Mouse (Mus musculus) hindbrain, embryonic 13.5 days (tissue): ENCODE measurements around the gene Pwp1. TPM values are rescaled to one million over a fixed set of nuclear protein-coding genes. Genes with fewer than 3 reads are reported as not detected.

Experiments
- ATAC-seq: fragments of 200-750 bp; cut with Nextera tagmentation; 2 replicates; pipeline ENCODE4 v1.8.0; 2017; ENCODE audit warnings: moderate TSS enrichment; ENCODE audit not compliant: low FRiP score
- H3K27ac ChIP-seq: fragments of 300-500 bp; sonication (generic); 2 replicates; pipeline ENCODE4 v1.5.1; 2015; ENCODE audit warnings: inconsistent platforms, mild to moderate bottlenecking, moderate library complexity
- H3K27me3 ChIP-seq: fragments of 300-500 bp; sonication (generic); 2 replicates; pipeline ENCODE4 v1.6.1; 2015; ENCODE audit warnings: mild to moderate bottlenecking, inconsistent platforms
- H3K36me3 ChIP-seq: fragments of 300-500 bp; sonication (generic); 2 replicates; pipeline ENCODE4 v1.6.1; 2015; ENCODE audit warnings: mild to moderate bottlenecking, inconsistent platforms
- H3K4me1 ChIP-seq: fragments of 300-500 bp; sonication (generic); replicated peaks from 2 replicates; pipeline ENCODE4 v1.6.1; 2015; ENCODE audit warnings: inconsistent platforms
- H3K4me2 ChIP-seq: fragments of 300-500 bp; sonication (generic); 2 replicates; pipeline ENCODE4 v1.6.1; 2015; ENCODE audit warnings: inconsistent platforms, mild to moderate bottlenecking, moderate library complexity
- H3K4me3 ChIP-seq: fragments of 300-500 bp; sonication (generic); 2 replicates; pipeline ENCODE4 v1.5.1; 2015; ENCODE audit warnings: mild to moderate bottlenecking, inconsistent platforms
- H3K9ac ChIP-seq: fragments of 300-500 bp; sonication (generic); 2 replicates; pipeline ENCODE4 v1.6.1; 2015; ENCODE audit warnings: mild to moderate bottlenecking, inconsistent platforms
- H3K9me3 ChIP-seq: fragments of 300-500 bp; sonication (generic); 2 replicates; pipeline ENCODE4 v1.6.1; 2016; ENCODE audit warnings: inconsistent platforms
- WGBS: fragments of 180-500 bp; shearing (Covaris S2); methylation state at CpG from one replicate; pipeline ENCODE4 v1.1.7; 2015; 5-methylcytosine and 5-hydroxymethylcytosine counted together
- polyA plus RNA-seq: library from polyadenylated mRNA; unstranded; fragments of >200 nt; fragmentation: Nextera tagmentation; extraction: Ambion mirVana; gene quantifications from 2 replicates; pipeline ENCODE4 v1.2.1, GENCODE M21; 2015

Pwp1 gene
- polyA plus RNA-seq, 1 experiment from 2014 or later = 66.8 TPM

DNA sequence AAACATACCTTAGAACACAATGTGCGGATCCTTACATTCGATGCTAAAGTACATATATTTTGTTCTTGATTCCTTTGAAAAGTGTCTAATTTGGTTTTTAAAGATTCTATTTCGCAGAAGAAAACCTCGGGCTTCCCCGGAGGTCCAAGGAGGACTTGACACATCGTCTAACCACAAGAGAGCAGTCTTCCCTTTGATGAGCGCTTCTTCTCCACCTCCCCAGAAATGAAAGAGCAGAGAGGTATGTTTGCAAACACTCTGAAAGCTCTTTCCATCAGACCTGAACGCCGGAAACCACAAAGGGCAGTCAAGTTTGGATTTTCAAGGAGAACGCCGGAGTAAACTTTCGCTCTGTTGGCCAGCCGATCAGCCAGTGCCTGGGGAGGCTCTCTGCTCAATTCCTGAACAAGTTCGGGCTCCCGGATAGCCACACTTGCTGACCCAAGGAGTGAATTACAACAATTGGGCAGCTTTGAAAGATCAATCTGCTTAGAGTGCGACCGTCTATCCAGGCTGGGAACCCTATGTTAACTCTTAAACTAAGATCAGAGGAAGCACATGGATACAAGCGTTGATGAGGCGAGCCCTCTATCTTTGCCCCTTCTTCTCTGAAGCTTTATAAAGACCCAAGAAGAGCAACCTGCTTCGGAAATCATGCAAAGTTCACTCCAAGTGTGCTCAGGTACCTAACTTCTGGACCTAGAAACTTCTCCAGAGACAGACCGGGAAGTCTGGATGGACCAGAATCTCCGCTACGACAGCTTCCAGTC lies 98.6 kb downstream of the Pwp1 start, which contains the start of gene Ascl4:
TSS of gene Ascl4 (plus strand) at position 6 of the 770 bp plus-strand sequence.
- H3K27me3 ChIP-seq = peaks cover 15% of the 10 kb centered on the region; the same call in 1 of the 2 replicates
- WGBS = 2% methylated on average over 23 of the region's 23 CpGs
- H3K4me3 ChIP-seq = peak within 1 kb of the TSS; percentile 57
- 0 out of 2 replicates have a peak within 1 kb of the TSS, but pooled peaks have one; percentile 23 for H3K27ac ChIP-seq
- no peaks in the 10 kb centered on the region for H3K9me3 ChIP-seq
- 0 out of 2 replicates have a peak, but pooled peaks have one; percentile 23 for ATAC-seq
- peak within 1 kb of the TSS; percentile 73 for H3K9ac ChIP-seq
- peak within 1 kb of the TSS; percentile 87 for H3K4me2 ChIP-seq
- H3K4me1 ChIP-seq = peaks cover 19% of the 10 kb centered on the region
- no peaks in the 10 kb centered on the region for H3K36me3 ChIP-seq

- Histone ChIP-seq H3K36me3 (no peaks in the 10 kb centered on the region), H3K4me2 (peak overlapping the region; percentile 87), H3K9me3 (no peaks in the 10 kb centered on the region), H3K4me1 (peaks cover 19% of the 10 kb centered on the region), H3K4me3 (peak overlapping the region; percentile 57), H3K9ac (peak overlapping the region; percentile 73), H3K27ac (0 out of 2 replicates have a peak overlapping the region, but pooled peaks have one; percentile 23), H3K27me3 (peaks cover 11% of the 10 kb centered on the region; the same call in 1 of the 2 replicates)
- peak; percentile 94 for ATAC-seq
- WGBS = 1% methylated on average over 63 of the region's 63 CpGs
Measured at GRCm38 (mm10) chr10:85928499-85929207, 99.4 kb downstream of the Pwp1 start.

GRCm38 (mm10) chr10:85929208-85929591 lies 99.9 kb downstream of the Pwp1 start:
- Histone ChIP-seq H3K27ac (no peak overlapping the region), H3K27me3 (peaks cover 11% of the 10 kb centered on the region; the same call in 1 of the 2 replicates), H3K36me3 (no peaks in the 10 kb centered on the region), H3K4me1 (peaks cover 19% of the 10 kb centered on the region), H3K9ac (peak overlapping the region; percentile 73), H3K4me3 (peak overlapping the region; percentile 57), H3K9me3 (no peaks in the 10 kb centered on the region), H3K4me2 (peak overlapping the region; percentile 87)
- 52% methylated on average over 11 of the region's 11 CpGs for WGBS
- ATAC-seq = no peak

- Histone ChIP-seq H3K36me3 (no peaks in the 10 kb centered on the region), H3K4me2 (no peak overlapping the region), H3K9me3 (no peaks in the 10 kb centered on the region), H3K9ac (no peak overlapping the region), H3K27ac (no peak overlapping the region), H3K4me3 (no peak overlapping the region), H3K4me1 (peaks cover 19% of the 10 kb centered on the region), H3K27me3 (peaks cover 11% of the 10 kb centered on the region; the same call in 1 of the 2 replicates)
- 92% methylated on average over 11 of the region's 11 CpGs for WGBS
- no peak for ATAC-seq
Measured at GRCm38 (mm10) chr10:85929962-85930361, 100.7 kb downstream of the Pwp1 start.

DNA sequence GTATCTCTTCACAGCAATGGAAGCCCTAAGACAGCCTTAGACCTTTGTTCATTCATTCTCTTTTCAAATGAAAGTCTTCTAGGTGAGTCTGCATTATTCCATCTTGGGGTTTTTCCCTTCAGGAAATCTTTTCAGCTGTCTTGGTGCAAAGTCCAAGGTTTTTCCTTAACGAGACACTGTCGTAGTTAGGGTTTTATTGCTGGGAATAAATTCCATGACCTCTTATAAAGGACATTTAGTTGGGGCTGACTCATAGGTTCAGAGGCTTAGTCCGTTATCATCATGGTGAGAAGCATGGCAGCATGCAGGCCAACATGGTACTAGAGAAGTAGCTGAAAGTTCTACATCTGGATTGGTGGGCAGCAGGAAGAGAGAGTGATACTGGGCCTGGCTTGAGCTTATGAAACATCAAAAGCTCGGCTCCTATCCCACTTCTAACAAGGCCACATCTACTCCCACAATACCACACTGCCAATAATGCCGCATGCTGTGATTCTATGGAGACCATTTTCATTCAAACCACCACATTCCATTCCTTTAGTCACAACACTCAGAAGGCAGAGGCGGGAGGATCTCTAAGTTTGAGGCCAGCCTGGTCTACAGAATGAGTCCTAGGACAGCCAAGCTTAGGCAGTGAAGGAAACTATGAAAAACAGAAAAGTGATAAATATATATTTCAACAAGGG lies 107.1 kb downstream of the Pwp1 start:
- no peaks in the 10 kb centered on the region for H3K27me3 ChIP-seq
- no peak overlapping the region for H3K4me3 ChIP-seq
- ATAC-seq = no peak
- no peaks in the 10 kb centered on the region for H3K9me3 ChIP-seq
- H3K4me2 ChIP-seq = no peak overlapping the region
- no peak overlapping the region for H3K9ac ChIP-seq
- no peaks in the 10 kb centered on the region for H3K4me1 ChIP-seq
- H3K36me3 ChIP-seq = peaks cover 60% of the 10 kb centered on the region
- H3K27ac ChIP-seq = no peak overlapping the region
- WGBS = 96% methylated on average over 6 of the region's 6 CpGs

Other genes with a start within 250 kb of the Pwp1 start
- 20.1 and 23.6 TPM in 2 replicates for gene Prdm4, start 87.6 kb downstream of the Pwp1 start, polyA plus RNA-seq
- gene Ascl4, start 98.2 kb downstream of the Pwp1 start, polyA plus RNA-seq = 0.13 and 0.47 TPM in 2 replicates
- gene Rtcb, start 128.3 kb downstream of the Pwp1 start, polyA plus RNA-seq = 182 and 186 TPM in 2 replicates
- gene Bpifc, start 182.4 kb downstream of the Pwp1 start, polyA plus RNA-seq = not detected in 2 replicates
- 17.0 and 21.6 TPM in 2 replicates for gene Fbxo7, start 192.5 kb downstream of the Pwp1 start, polyA plus RNA-seq